14 mouse cellular contexts compared by ENCODE assay signal in genomic region chr19:41266251-41266901, GRCm38 (mm10). TPM values are rescaled to one million over a fixed set of nuclear protein-coding genes. Genes with fewer than 3 reads are reported as not detected.
"Had no signal": no experiment of that assay in that cellular context is flagged by ENCODE, and none has a peak within 500 bp of the region (broad histone marks: within the 10 kb centered on the region; RNA-seq: fewer than 3 reads in every experiment).

No protein-coding gene starts in this region.

- H3K27me3 ChIP-seq: limb, embryonic 13.5 days; midbrain, embryonic 12.5 days had no signal

- DNase-seq: kidney, postnatal 10 days; left cerebral cortex, postnatal 4 days; lung, adult 18-20 months; lung, postnatal 10 days; lung, postnatal 4 days; right cerebral cortex, postnatal 25 days; thymus, postnatal 36 days had no signal

- H3K4me2 ChIP-seq: limb, embryonic 13.5 days; midbrain, embryonic 12.5 days had no signal

- H3K9me3 ChIP-seq: limb, embryonic 13.5 days; midbrain, embryonic 12.5 days had no signal

- H3K27ac ChIP-seq: limb, embryonic 13.5 days; liver, embryonic 14.5 days; midbrain, embryonic 12.5 days had no signal

- H3K36me3 ChIP-seq: limb, embryonic 13.5 days; midbrain, embryonic 12.5 days had no signal

- H3K9ac ChIP-seq: limb, embryonic 13.5 days; liver, embryonic 14.5 days; midbrain, embryonic 12.5 days had no signal

- H3K4me3 ChIP-seq: limb, embryonic 13.5 days; midbrain, embryonic 12.5 days had no signal

RNA-seq across cellular contexts. Expression of gene Tll2, which starts 59.7 kb away (rescaled TPM):
- total RNA-seq: liver, adult 2 months; megakaryocyte, adult 5-6 weeks had no signal
- polyA plus RNA-seq: kidney, embryonic 14.5 days; liver, adult 2 months; liver, embryonic 14.5 days; small intestine, adult 2 months had no signal
